Mouse (Mus musculus): Measurements from ENCODE around the gene Sp3. TPM values are rescaled to one million over a fixed set of nuclear protein-coding genes. Genes with fewer than 3 reads are reported as not detected.
"Not testable (repeated sequence)": the region's sequence is repeated elsewhere in the genome, so short reads cannot be mapped to it uniquely, and the experiment has no call there.

Sp3 gene
- total RNA-seq, 1 experiment = 60.6 TPM

- Histone ChIP-seq H3K4me1 (ENCODE audit: control insufficient read depth in 2 of 2, insufficient read depth in 2 of 2, low read length in 2 of 2, poor library complexity in 1 of 2) (peaks cover 8 to 11% of the 10 kb centered on the region in 2 experiments; a peak in 3 of 4 replicates), H3K4me3 (ENCODE audit: insufficient read depth in 1 of 2, low read depth in 1 of 2, low read length in 2 of 2, poor library complexity in 1 of 2, severe bottlenecking in 1 of 2) (0 out of 4 replicates have a peak overlapping the region, but pooled peaks of 1 of the 2 experiments have one; percentile 6), H3K36me3 (ENCODE audit: control insufficient read depth, insufficient read depth, low read length, poor library complexity, severe bottlenecking) (no peaks in the 10 kb centered on the region), H3K9ac (ENCODE audit: insufficient read depth, low read depth, low read length, poor library complexity, severe bottlenecking) (peak overlapping the region; percentile 45; the same call in 1 of the 2 replicates), H3K27ac (ENCODE audit: insufficient read depth, low read depth, low read length, poor library complexity, severe bottlenecking) (peak overlapping the region; percentile 84), H3K9me3 (ENCODE audit: control insufficient read depth, insufficient read depth, low read depth, low read length) (no peaks in the 10 kb centered on the region)
- in situ Hi-C loops (cut with MboI; ENCODE audit: low sequenced_read_pairs in 2 of 2, unreplicated experiment in 2 of 2) = no loop called here
- DNase-seq (ENCODE audit: low read depth, low spot score) = peak; percentile 90
- TF ChIP-seq CHD2 (IDR thresholded peaks at IDR 0.05; ENCODE audit: low read depth, low read length) = no peak
- TF ChIP-seq MAFK (IDR thresholded peaks at IDR 0.05; ENCODE audit: insufficient read depth, low read depth, low read length) = peak; percentile 98
- TF ChIP-seq HCFC1 (IDR thresholded peaks at IDR 0.05; ENCODE audit: borderline replicate concordance, insufficient read depth, low read length) = 0 out of 2 replicates have a peak, but pooled peaks have one; percentile 46
Measured at GRCm38 (mm10) chr2:73023803-73024202, 43.6 kb upstream of the Sp3 start.

GRCm38 (mm10) chr2:73021046-73021445 lies 40.8 kb upstream of the Sp3 start:
- H3K27ac ChIP-seq (ENCODE audit: insufficient read depth, low read depth, low read length, poor library complexity, severe bottlenecking) = peak overlapping the region; percentile 57; the same call in 1 of the 2 replicates
- no peak overlapping the region for H3K4me3 ChIP-seq (ENCODE audit: insufficient read depth in 1 of 2, low read depth in 1 of 2, low read length in 2 of 2, poor library complexity in 1 of 2, severe bottlenecking in 1 of 2)
- H3K4me1 ChIP-seq (ENCODE audit: control insufficient read depth in 2 of 2, insufficient read depth in 2 of 2, low read length in 2 of 2, poor library complexity in 1 of 2) = peaks cover 8 to 11% of the 10 kb centered on the region in 2 experiments; a peak in 3 of 4 replicates
- in situ Hi-C loops (cut with MboI; ENCODE audit: low sequenced_read_pairs in 2 of 2, unreplicated experiment in 2 of 2) = no loop called here
- no peaks in the 10 kb centered on the region for H3K9me3 ChIP-seq (ENCODE audit: control insufficient read depth, insufficient read depth, low read depth, low read length)
- H3K36me3 ChIP-seq (ENCODE audit: control insufficient read depth, insufficient read depth, low read length, poor library complexity, severe bottlenecking) = no peaks in the 10 kb centered on the region
- peak; percentile 89 for DNase-seq (ENCODE audit: low read depth, low spot score)
- H3K9ac ChIP-seq (ENCODE audit: insufficient read depth, low read depth, low read length, poor library complexity, severe bottlenecking) = no peak overlapping the region
- TF ChIP-seq ZNF384 (IDR thresholded peaks at IDR 0.05; ENCODE audit: low read depth, low read length) = no peak

- Histone ChIP-seq H3K27ac (ENCODE audit: insufficient read depth, low read depth, low read length, poor library complexity, severe bottlenecking) (no peak overlapping the region), H3K4me1 (ENCODE audit: control insufficient read depth in 2 of 2, insufficient read depth in 2 of 2, low read length in 2 of 2, poor library complexity in 1 of 2) (peaks cover 8 to 11% of the 10 kb centered on the region in 2 experiments; a peak in 3 of 4 replicates), H3K36me3 (ENCODE audit: control insufficient read depth, insufficient read depth, low read length, poor library complexity, severe bottlenecking) (no peaks in the 10 kb centered on the region), H3K9ac (ENCODE audit: insufficient read depth, low read depth, low read length, poor library complexity, severe bottlenecking) (no peak overlapping the region), H3K9me3 (ENCODE audit: control insufficient read depth, insufficient read depth, low read depth, low read length) (no peaks in the 10 kb centered on the region), H3K4me3 (ENCODE audit: insufficient read depth in 1 of 2, low read depth in 1 of 2, low read length in 2 of 2, poor library complexity in 1 of 2, severe bottlenecking in 1 of 2) (0 out of 4 replicates have a peak overlapping the region, but pooled peaks of 1 of the 2 experiments have one; percentile 3)
- in situ Hi-C loops (cut with MboI; ENCODE audit: low sequenced_read_pairs in 2 of 2, unreplicated experiment in 2 of 2) = no loop called here
- TF ChIP-seq HCFC1 (IDR thresholded peaks at IDR 0.05; ENCODE audit: borderline replicate concordance, insufficient read depth, low read length) = no peak
- no peak for TF ChIP-seq CHD2 (IDR thresholded peaks at IDR 0.05; ENCODE audit: low read depth, low read length)
- TF ChIP-seq MAFK (IDR thresholded peaks at IDR 0.05; ENCODE audit: insufficient read depth, low read depth, low read length) = 0 out of 2 replicates have a peak, but pooled peaks have one; percentile 56
- DNase-seq (ENCODE audit: low read depth, low spot score) = no peak
Measured at GRCm38 (mm10) chr2:73019371-73020146, 39.3 kb upstream of the Sp3 start.

GRCm38 (mm10) chr2:73014063-73014462 lies 33.8 kb upstream of the Sp3 start:
- H3K36me3 ChIP-seq (ENCODE audit: control insufficient read depth, insufficient read depth, low read length, poor library complexity, severe bottlenecking); in situ Hi-C loops (cut with MboI; ENCODE audit: low sequenced_read_pairs in 2 of 2, unreplicated experiment in 2 of 2); DNase-seq (ENCODE audit: low read depth, low spot score); H3K4me3 ChIP-seq (ENCODE audit: insufficient read depth in 1 of 2, low read depth in 1 of 2, low read length in 2 of 2, poor library complexity in 1 of 2, severe bottlenecking in 1 of 2); H3K9ac ChIP-seq (ENCODE audit: insufficient read depth, low read depth, low read length, poor library complexity, severe bottlenecking); H3K9me3 ChIP-seq (ENCODE audit: control insufficient read depth, insufficient read depth, low read depth, low read length); H3K4me1 ChIP-seq (ENCODE audit: control insufficient read depth in 2 of 2, insufficient read depth in 2 of 2, low read length in 2 of 2, poor library complexity in 1 of 2): not testable (repeated sequence)
- H3K27ac ChIP-seq (ENCODE audit: insufficient read depth, low read depth, low read length, poor library complexity, severe bottlenecking) = peak overlapping the region; percentile 18; the same call in 1 of the 2 replicates

- no peak overlapping the region for H3K27ac ChIP-seq (ENCODE audit: insufficient read depth, low read depth, low read length, poor library complexity, severe bottlenecking)
- no peak overlapping the region; a peak in 1 of 4 replicates for H3K4me3 ChIP-seq (ENCODE audit: insufficient read depth in 1 of 2, low read depth in 1 of 2, low read length in 2 of 2, poor library complexity in 1 of 2, severe bottlenecking in 1 of 2)
- DNase-seq (ENCODE audit: low read depth, low spot score) = no peak
- H3K4me1 ChIP-seq (ENCODE audit: control insufficient read depth in 2 of 2, insufficient read depth in 2 of 2, low read length in 2 of 2, poor library complexity in 1 of 2) = no peaks in the 10 kb centered on the region
- H3K9me3 ChIP-seq (ENCODE audit: control insufficient read depth, insufficient read depth, low read depth, low read length) = peaks cover 2% of the 10 kb centered on the region
- TF ChIP-seq HCFC1 (IDR thresholded peaks at IDR 0.05; ENCODE audit: borderline replicate concordance, insufficient read depth, low read length) (no peak), ZC3H11A (IDR thresholded peaks at IDR 0.05; ENCODE audit: borderline replicate concordance, low read depth, low read length) (no peak), CHD2 (IDR thresholded peaks at IDR 0.05; ENCODE audit: low read depth, low read length) (no peak), ZNF384 (IDR thresholded peaks at IDR 0.05; ENCODE audit: low read depth, low read length) (no peak), MAFK (IDR thresholded peaks at IDR 0.05; ENCODE audit: insufficient read depth, low read depth, low read length) (no peak)
- in situ Hi-C loops (cut with MboI; ENCODE audit: low sequenced_read_pairs in 2 of 2, unreplicated experiment in 2 of 2) = no loop called here
- no peaks in the 10 kb centered on the region for H3K36me3 ChIP-seq (ENCODE audit: control insufficient read depth, insufficient read depth, low read length, poor library complexity, severe bottlenecking)
- H3K9ac ChIP-seq (ENCODE audit: insufficient read depth, low read depth, low read length, poor library complexity, severe bottlenecking) = no peak overlapping the region; the same call in 1 of the 2 replicates
Measured at GRCm38 (mm10) chr2:73012636-73013035, 32.4 kb upstream of the Sp3 start.
